Mouse (Mus musculus): ENCODE measurements at regions not wholly inside any gene's neighbourhood (a gene's known extent, or its start where the extent isn't known, plus 50 kb on each side); places are given as distances from the start of the nearest gene placed in this dataset.
A peak's percentile ranks its signal among the peaks of the same experiment; 100 is the strongest.

DNA sequence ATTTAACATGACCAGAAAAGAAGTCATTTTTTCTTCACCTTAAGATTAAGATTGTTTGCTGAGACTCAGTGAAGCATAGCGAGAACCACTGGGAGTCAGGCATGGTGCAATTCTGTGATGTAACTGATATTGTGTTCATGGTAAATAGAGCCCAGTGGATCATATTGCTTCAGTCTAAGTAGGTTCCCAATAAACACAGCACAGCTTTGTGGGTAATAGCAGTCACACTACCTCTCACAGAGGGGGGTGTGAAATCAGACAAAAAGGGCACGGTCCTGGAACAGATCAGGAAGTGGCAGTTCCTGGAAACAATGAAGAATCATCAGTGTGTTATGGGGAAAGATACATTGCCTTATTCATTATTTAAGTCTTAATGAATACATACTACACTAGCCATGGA lies 84.1 kb upstream of the Nampt start:
- DNase-seq (ENCODE audit: low spot score in 2 of 2) = no peak

- no peak for DNase-seq (ENCODE audit: low spot score in 2 of 2)
Measured at GRCm38 (mm10) chr12:32741465-32741864, 77.9 kb upstream of the Nampt start.

DNA sequence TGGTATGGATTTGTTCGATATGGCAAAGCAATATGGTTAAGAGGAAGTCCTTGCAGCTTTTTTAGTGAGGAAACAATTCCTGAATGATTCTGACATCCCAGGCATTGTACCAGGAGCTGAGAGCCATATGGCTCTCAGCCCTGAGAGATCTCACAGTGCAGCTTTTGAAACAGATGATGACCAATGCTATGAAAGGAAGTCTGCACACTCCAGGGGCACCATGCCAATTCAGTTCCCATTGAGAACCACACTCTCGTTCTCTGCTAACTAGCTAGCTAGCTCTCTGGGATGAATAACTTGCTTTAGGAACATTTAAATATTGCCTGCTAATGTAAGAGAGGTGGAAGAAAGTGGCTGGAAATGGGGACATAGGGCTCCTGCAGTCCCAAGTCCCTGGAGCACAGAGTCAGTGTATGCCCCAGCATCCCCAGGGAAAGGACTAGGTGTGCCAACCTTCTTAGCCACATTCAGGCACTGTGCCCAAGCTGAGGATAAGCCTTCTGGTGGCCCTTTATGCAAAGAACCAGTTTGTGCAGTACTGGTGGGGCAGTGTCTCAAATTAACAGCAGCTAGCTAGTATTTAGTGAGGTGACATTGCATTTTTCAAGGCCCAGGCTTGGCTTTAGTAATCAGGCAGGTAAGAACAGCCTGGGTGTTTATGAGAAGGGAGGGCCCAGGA lies 61.8 kb upstream of the Nampt start:
- DNase-seq (ENCODE audit: low spot score in 2 of 2) = peak in 1 of 2 experiments; percentile 14

- no peak for DNase-seq (ENCODE audit: low spot score in 2 of 2)
Measured at GRCm38 (mm10) chr12:32758150-32758549, 61.2 kb upstream of the Nampt start.

GRCm38 (mm10) chr12:32760627-32761026 lies 58.7 kb upstream of the Nampt start:
- no peak for DNase-seq (ENCODE audit: low spot score in 2 of 2)

DNA sequence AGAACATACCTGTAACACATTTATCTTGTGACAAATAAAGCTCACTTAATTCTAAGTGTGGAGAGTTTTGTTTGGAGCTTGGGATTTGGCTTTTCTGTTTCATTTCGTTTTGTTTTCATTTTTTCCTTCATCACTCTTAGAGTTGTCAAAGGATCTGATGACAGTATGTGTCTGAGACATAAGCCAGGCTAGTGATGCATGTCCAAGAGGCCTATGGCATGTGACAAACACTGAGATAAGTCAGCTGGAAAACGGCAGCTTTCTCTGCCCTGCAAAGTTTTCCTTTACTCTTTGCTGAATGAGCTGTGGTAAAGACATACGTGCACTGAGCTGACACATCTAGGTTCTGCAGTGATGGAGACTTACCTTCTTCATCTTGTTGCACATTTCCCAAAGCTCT lies 58.3 kb upstream of the Nampt start:
- DNase-seq (ENCODE audit: low spot score in 2 of 2) = no peak

- DNase-seq (ENCODE audit: low spot score in 2 of 2) = no peak
Measured at GRCm38 (mm10) chr12:32764271-32764670, 55.1 kb upstream of the Nampt start.

DNA sequence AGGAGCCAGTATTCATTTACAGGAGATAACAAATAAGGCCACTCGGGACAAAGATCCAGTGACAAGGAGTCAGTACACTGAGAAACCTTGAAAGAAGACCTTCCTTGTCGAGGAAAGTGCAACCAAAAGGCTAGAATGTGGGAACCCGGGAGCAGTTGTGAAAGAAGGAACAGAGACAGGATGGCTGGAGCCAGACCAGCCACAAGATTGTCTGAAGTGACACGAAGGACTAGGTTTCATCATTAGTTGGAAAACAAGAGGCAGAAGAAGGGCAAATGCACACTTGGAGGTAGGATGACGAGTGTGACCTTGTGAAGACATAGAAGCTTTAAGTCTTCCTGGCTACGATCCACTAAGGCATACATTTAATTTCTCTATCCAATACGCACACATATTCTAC lies 54.6 kb upstream of the Nampt start:
- no peak for DNase-seq (ENCODE audit: low spot score in 2 of 2)

DNA sequence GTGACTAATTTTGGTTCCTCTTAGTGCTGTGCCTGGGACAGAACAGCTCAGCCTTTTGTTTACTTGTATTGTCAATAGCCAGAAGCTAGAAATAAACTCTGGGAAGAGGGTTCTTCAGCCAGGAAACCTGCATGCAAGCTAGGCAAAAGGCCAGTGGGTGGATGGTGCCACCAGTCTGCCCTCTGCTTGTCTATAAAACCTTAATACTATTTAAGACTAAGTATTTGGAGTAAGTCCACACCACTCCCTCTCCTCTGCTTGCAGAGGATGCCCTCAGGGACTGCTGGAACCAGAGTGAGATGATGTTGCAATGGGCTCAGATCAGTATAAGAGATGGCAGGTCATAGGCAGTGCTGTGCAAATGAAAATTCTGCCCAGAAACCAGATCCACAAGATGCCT lies 53.5 kb upstream of the Nampt start:
- no peak for DNase-seq (ENCODE audit: low spot score in 2 of 2)

- no peak for DNase-seq (ENCODE audit: low spot score in 2 of 2)
Measured at GRCm38 (mm10) chr12:32766575-32766974, 52.8 kb upstream of the Nampt start.

- no peak for DNase-seq (ENCODE audit: low spot score in 2 of 2)
Measured at GRCm38 (mm10) chr12:32767206-32768081, 51.9 kb upstream of the Nampt start.

GRCm38 (mm10) chr12:32768082-32768743 lies 51.1 kb upstream of the Nampt start:
- DNase-seq (ENCODE audit: low spot score in 2 of 2) = no peak

GRCm38 (mm10) chr12:32768744-32769535 lies 50.4 kb upstream of the Nampt start:
- no peak for DNase-seq (ENCODE audit: low spot score in 2 of 2)
